Mouse (Mus musculus): Measurements from ENCODE around the gene Cbx6.

Cbx6 gene

DNA sequence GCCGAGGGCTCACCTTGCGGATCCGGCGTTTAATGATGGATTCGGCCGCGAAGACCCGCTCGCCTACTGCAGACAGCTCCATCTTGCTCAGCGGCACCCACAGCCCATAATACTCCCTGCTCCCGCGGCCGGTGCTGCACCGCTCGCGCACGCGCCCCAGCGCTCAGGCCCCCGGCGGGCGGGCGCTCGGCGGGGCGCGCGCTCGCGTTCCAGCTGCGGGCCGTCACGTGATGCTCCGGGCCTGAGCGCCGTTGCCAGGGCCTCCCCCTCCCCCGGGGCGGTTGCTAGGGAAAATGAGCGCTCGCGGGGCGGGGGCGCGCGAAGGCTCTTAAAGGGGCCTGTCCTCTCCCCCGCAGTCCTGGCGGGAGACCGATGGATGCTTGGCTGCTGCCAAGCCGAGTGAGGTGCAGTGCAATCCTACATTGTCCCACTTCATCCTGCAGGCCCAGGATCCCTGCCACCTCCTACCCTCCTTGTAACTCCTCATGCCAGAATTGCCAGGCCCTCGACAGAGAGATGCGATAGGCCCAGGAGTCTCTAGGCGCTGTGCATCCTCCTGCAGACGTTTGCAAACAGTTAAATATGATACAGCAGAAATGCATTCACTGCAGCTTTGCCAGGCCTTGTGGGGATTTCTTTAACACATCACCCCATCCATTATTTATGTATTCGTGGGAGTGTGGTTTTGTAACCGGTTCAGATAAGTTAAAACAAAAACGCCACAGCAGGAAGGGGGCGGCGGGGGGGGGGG, at the start of gene Cbx6, which contains the start of gene Npcd:
Cbx6 (minus strand) TSS at position 559 of the 751 bp plus-strand sequence.
Npcd (minus strand) TSS at position 108 of the 751 bp plus-strand sequence.
- peak; percentile 99 for DNase-seq (ENCODE audit: low spot score in 2 of 2)

DNA sequence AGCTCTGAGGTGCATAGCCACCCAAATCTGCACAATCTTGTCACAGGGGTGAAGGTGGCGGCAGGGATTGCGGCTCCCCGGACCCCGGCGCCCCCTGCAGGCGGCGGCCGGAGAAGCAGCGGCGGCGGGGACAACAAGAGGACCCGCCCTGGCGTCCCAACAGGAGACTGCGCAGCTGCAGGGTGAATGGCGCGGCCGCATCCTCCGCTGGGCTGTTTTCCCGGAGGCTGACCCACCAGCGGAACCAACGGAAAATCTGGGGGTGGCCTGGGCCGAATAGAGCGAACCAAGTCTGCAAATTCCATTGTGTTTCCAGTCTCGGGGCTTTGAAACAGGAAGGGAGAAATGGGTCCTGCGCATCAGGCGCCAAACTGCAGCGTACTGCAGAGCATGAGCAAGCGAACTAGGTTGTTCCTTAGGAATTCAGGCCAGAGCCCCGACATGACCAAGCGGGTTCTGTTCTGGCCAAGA, 48.9 kb upstream of the Cbx6 start:
- DNase-seq (ENCODE audit: low spot score in 2 of 2), result peak; percentile 95 to 96

DNA sequence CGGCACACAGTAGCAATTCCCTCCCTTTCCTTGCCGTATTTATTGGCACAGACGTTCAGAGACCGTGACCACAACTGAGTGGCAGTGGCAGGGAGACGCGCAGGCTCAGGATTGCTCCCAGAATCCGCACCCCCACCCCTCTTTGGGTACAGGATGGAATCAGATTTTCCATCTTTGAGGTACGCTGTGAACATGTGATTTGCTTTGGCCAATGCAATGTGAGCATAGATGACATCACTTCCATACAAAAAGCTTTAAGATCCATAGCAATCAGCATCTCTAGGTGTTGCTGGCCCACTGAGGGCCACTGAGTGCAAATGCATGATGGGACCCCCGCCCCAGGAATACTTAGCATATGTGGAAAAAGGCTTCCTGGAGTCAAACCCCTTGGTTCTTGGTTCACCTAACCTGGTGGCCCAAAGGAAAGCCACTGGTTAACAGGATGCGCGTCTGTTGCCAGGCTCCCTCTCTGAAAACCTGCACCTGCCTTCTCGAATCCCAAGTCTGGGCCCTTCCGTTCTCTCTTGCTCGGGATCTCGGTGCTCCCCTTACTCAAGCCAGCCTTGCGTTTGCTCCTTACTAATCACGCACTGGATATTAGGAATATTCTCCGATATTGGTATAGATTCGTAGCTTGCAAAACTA, 48.3 kb upstream of the Cbx6 start:
- DNase-seq (ENCODE audit: low spot score in 2 of 2), result peak; percentile 86 to 91

GRCm38 (mm10) chr15:79880477-79880876, 46.0 kb upstream of the Cbx6 start:
- DNase-seq (ENCODE audit: low spot score in 2 of 2), result peak; percentile 33 to 38

GRCm38 (mm10) chr15:79879319-79879718, 44.8 kb upstream of the Cbx6 start:
- peak; percentile 82 to 88 for DNase-seq (ENCODE audit: low spot score in 2 of 2)

GRCm38 (mm10) chr15:79878725-79879136, 44.2 kb upstream of the Cbx6 start:
- DNase-seq (ENCODE audit: low spot score in 2 of 2), result no peak

DNA sequence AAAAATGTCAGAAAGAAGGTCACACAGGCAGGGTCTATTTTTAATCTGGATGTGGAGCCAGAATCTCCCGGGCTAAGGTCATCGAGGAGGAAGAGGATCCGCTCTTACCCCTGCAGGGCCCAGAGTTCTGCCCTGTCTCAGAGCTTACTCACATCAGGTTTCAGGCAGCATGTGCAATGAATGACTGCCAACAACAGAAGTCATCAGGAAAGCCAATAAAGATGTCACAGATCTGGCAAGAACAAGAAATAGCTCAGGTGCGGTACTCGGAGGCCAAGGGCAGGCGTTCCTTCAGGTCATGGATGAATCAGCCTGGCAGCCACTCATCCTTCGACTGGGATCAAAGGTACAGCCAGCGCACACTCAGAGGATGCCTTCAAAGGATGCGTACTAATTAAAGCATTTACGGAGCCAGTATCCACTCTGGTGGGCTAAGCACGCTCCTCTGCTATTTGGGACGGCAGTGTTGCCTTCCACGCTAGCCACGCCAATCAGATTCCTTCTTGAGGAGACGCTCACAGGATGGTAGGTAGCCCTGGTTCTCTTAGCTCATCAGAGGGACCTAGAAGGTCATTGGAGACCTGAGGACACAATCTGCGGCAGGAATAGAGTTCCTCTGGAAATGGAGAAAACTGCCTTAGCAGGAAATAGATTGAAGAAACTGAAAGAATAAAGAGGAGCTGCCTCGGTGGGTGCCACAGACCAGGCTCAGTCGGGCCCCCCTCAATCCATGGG, 40.9 kb upstream of the Cbx6 start:
- no peak for DNase-seq (ENCODE audit: low spot score in 2 of 2)

GRCm38 (mm10) chr15:79873995-79874394, 39.5 kb upstream of the Cbx6 start:
- DNase-seq (ENCODE audit: low spot score in 2 of 2), result no peak

DNA sequence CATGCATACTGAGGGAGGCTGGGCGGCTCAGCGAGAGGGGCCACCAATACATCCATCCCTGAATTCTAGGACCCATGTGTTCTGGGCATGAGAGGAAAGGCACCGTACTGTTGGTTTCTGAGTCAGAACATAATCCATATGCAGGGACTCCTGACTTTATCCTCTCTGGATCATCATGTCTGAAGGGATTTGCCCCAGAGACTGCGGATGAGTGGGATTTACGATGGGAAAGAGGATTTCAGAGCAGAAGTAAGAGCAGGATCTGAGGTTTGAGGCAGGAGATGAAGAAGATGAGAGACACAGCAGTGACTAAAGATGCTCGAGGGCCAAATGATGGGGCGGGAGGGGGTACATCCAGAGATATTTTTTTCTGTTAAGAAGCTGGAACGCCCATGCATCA, 39.1 kb upstream of the Cbx6 start:
- no peak for DNase-seq (ENCODE audit: low spot score in 2 of 2)

- DNase-seq (ENCODE audit: low spot score in 2 of 2), result no peak
These were observed 32.9 kb upstream of the Cbx6 start for GRCm38 (mm10) chr15:79867260-79868002.

- DNase-seq (ENCODE audit: low spot score in 2 of 2), result no peak
These were observed 25.3 kb upstream of the Cbx6 start for GRCm38 (mm10) chr15:79859821-79860220.

DNA sequence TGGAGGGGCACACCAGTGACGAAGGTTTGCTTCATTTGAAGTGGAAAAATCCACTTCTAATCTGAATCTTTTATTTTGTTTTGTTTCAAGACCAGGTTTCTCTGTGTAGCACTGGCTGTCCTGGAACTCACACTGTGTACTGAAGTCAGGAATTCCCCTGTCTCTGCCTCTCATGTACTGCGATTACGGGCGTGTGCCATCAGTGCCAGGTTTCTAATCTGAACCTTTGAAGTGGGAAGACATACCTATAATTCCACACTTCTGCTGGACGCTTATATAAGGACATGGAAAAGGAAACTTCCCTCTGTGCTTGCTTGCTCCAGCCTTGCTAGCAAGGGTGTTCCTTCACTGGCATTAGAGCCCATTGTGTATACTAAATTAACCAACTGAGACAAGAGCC, 24.5 kb upstream of the Cbx6 start:
- no peak for DNase-seq (ENCODE audit: low spot score in 2 of 2)

GRCm38 (mm10) chr15:79850143-79850542, 15.7 kb upstream of the Cbx6 start:
- no peak for DNase-seq (ENCODE audit: low spot score in 2 of 2)

DNA sequence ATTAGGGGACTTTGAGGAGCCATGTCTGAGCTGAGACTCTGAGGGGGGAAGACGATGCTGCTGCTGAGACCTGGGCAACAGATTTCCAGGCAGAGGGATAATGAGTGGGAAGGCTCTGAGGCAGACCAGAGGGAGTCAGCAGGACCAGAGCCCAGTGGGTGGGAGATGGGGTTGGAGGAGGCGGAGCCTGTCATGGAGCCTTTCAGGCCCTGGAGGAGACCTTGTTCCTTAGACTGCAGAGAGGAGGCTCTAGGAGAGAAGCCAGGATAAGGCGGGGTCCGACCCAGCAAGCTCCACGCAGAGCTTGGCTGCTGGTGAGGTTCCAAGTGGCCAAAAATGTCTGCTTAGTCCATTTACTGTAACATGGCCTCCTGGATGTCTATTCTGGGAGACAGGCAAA, 12.6 kb upstream of the Cbx6 start:
- peak; percentile 53 to 56 for DNase-seq (ENCODE audit: low spot score in 2 of 2)

GRCm38 (mm10) chr15:79845986-79846385, 11.5 kb upstream of the Cbx6 start:
- no peak for DNase-seq (ENCODE audit: low spot score in 2 of 2)

GRCm38 (mm10) chr15:79842985-79843384, 8.5 kb upstream of the Cbx6 start:
- no peak for DNase-seq (ENCODE audit: low spot score in 2 of 2)

GRCm38 (mm10) chr15:79840281-79840680, 5.8 kb upstream of the Cbx6 start:
- no peak for DNase-seq (ENCODE audit: low spot score in 2 of 2)

- no peak for DNase-seq (ENCODE audit: low spot score in 2 of 2)
These were observed 383 bp upstream of the Cbx6 start for GRCm38 (mm10) chr15:79834881-79835260.

DNA sequence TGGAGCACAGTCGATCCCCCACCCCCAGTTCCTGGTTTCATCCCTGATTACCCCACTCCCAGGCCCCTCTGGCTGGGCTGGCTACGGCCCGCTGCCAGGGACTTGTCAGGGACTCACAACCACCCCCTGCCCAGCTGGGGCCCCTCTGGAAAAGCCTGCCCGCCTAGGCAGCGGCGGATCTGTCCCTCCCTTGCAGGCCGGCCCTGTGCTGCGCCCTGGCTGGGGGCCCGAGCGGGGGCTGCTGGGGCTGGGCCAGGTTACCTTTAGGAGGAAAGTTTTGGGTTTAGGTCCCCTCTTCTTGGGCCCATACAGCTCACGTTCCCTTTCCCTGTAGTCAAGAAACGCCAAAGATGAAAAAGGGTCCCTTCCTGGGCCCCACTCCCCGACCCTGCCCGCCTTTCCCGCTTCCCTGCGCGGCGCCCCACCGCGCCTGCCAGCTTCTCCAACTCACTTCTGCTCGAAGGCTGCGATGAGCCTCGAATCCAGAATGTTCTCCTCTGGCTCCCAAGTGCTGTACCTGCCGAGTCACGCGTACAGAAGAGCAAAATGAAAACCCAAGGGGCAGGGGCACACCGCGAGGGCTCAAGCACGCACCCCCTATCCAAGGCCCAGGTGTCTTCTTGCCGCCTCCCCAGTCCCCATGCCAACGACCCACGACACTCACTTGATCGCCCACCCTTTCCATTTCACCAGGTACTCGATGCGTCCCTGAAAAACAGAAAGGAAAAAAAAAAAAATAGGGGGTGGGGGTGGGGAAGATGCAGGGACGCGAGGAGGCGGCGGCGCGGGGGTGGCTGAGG, 1.0 kb downstream of the Cbx6 start:
- peak; percentile 66 to 72 for DNase-seq (ENCODE audit: low spot score in 2 of 2)

- DNase-seq (ENCODE audit: low spot score in 2 of 2), result peak; percentile 87 to 88
These were observed 2.2 kb downstream of the Cbx6 start for GRCm38 (mm10) chr15:79832064-79832900.
